Mouse (Mus musculus): ENCODE results near the gene Alpi. TPM values are rescaled to one million over a fixed set of nuclear protein-coding genes. Genes with fewer than 3 reads are reported as not detected.

Alpi gene
- total RNA-seq, 1 experiment from 2014 or later = not detected

DNA sequence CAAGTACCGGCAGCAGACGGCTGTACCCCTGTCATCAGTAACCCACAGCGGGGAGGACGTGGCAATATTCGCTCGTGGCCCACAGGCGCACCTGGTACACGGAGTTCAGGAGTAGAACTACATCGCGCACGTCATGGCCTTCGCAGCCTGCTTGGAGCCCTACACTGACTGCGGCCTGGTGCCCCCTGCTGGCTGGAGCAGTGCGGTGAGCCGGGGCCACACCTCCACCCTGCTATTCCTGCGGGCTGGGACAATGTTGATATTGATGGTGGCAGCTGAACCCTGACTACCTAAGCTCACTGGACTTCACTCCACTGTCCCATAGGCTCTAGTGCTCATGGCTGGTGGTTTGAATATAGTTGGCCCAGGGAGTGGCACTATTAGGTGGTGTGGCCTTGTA lies 30.7 kb downstream of the Alpi start:
- ATAC-seq (replicated peaks; ENCODE audit: low read depth, poor library complexity, severe bottlenecking) = peak; percentile 92

DNA sequence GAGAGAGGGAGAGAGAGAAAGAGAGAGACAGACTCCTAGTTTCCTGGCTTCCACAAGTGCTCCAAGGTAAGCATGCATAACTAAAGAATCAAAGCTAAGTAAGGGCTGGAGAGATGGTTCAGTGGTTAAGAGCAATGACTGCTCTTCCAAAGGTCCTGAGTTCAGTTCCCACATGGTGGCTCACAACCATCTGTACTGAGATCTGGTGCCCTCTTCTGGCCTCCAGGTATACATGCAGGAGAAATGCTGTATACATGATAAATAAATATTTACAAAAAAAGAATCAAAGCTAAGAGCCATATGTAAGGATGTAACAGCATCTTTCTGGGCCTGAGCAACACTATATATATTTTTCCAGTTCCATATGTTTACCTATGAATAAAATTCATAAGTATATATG lies 40.5 kb downstream of the Alpi start:
- ATAC-seq (replicated peaks; ENCODE audit: low read depth, poor library complexity, severe bottlenecking) = no peak

GRCm38 (mm10) chr1:87059042-87059665 lies 42.3 kb downstream of the Alpi start:
- ATAC-seq (replicated peaks; ENCODE audit: low read depth, poor library complexity, severe bottlenecking) = no peak

GRCm38 (mm10) chr1:87057075-87057474 lies 44.3 kb downstream of the Alpi start:
- no peak for ATAC-seq (replicated peaks; ENCODE audit: low read depth, poor library complexity, severe bottlenecking)

- ATAC-seq (replicated peaks; ENCODE audit: low read depth, poor library complexity, severe bottlenecking) = no peak
Observed at GRCm38 (mm10) chr1:87051369-87051768, 50.0 kb downstream of the Alpi start.

DNA sequence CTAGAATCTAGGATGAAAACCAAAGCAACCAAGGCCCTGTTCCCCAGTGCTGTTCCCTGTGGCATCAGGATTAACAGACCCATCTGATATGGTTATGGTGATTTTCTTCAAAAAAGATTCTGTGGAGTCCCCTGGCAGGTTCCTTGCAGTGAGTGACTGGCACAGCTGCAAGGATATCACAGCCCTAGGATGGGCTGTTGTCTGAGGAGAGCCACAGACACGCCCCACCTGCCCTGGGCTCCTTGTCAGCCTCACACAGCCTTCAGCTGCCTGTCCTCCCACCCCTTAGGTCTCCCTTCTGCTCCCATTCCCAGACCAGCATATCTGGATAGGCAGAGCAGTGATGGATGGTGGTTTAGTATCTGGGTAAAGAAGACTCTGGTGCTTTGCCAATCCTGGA lies 50.7 kb downstream of the Alpi start:
- no peak for ATAC-seq (replicated peaks; ENCODE audit: low read depth, poor library complexity, severe bottlenecking)

DNA sequence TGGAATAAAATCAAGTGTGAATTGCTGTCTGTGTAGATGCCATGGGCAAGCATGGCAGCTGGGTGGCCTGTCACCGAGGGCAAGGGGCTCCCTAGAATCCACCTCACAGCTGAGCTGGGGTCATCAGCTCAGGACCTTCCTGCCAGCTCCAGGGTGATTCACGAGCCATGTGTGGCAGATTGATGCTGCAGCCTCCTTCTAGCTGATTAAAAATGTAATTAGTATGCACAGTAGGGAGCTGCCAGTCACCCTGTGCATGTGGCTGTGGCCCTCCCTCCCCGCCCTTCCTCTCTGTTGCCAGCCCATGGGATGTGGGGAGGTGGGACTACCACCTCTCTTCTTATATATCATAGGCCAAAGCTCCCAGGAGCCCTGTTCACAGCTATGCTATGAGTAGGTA lies 51.3 kb downstream of the Alpi start:
- ATAC-seq (replicated peaks; ENCODE audit: low read depth, poor library complexity, severe bottlenecking) = no peak

Other genes with a start within 250 kb of the Alpi start
- not detected in 2 replicates for gene Alppl2, start 11.7 kb downstream of the Alpi start, total RNA-seq (2017)
- not detected in 2 replicates for gene Akp3, start 23.4 kb upstream of the Alpi start, total RNA-seq (2017)
- not detected in 2 replicates for gene Ecel1, start 54.9 kb upstream of the Alpi start, total RNA-seq (2017)
- not detected in 2 replicates for gene Prss56, start 81.7 kb upstream of the Alpi start, total RNA-seq (2017)
- not detected in 2 replicates for gene Chrnd, start 89.0 kb upstream of the Alpi start, total RNA-seq (2017)
- not detected in 2 replicates for gene Chrng, start 103.1 kb upstream of the Alpi start, total RNA-seq (2017)
- 147 and 157 TPM in 2 replicates for gene Eif4e2, start 112.3 kb upstream of the Alpi start, total RNA-seq (2017)
- gene Efhd1, start 162.8 kb upstream of the Alpi start, total RNA-seq (2017) = not detected in 2 replicates
- 134 and 174 TPM in 2 replicates for gene Gigyf2, start 225.4 kb upstream of the Alpi start, total RNA-seq (2017)